Mouse (Mus musculus): ENCODE results near the gene Utp4. TPM values are rescaled to one million over a fixed set of nuclear protein-coding genes. Genes with fewer than 3 reads are reported as not detected.

The Utp4 gene
- total RNA-seq, 1 experiment, result 118 TPM

GRCm38 (mm10) chr8:106934226-106934977 is 41.0 kb downstream of the Utp4 start:
- Histone ChIP-seq H3K9ac (ENCODE audit: insufficient read depth, low read depth, low read length, poor library complexity, severe bottlenecking) (peak overlapping the region; percentile 16; the same call in 1 of the 2 replicates), H3K36me3 (ENCODE audit: control insufficient read depth, insufficient read depth, low read length, poor library complexity, severe bottlenecking) (no peaks in the 10 kb centered on the region), H3K9me3 (ENCODE audit: control insufficient read depth, insufficient read depth, low read depth, low read length) (no peaks in the 10 kb centered on the region), H3K27ac (ENCODE audit: insufficient read depth, low read depth, low read length, poor library complexity, severe bottlenecking) (peak overlapping the region; percentile 54; the same call in 1 of the 2 replicates), H3K4me3 (ENCODE audit: insufficient read depth in 1 of 2, low read depth in 1 of 2, low read length in 2 of 2, poor library complexity in 1 of 2, severe bottlenecking in 1 of 2) (peak overlapping the region in 1 of 2 experiments; percentile 6; a peak in 1 of 4 replicates), H3K4me1 (ENCODE audit: control insufficient read depth in 2 of 2, insufficient read depth in 2 of 2, low read length in 2 of 2, poor library complexity in 1 of 2) (peaks cover 12 to 15% of the 10 kb centered on the region in 2 experiments)
- no peak for DNase-seq (ENCODE audit: low read depth, low spot score)
- in situ Hi-C loops (cut with MboI; ENCODE audit: low sequenced_read_pairs in 2 of 2, unreplicated experiment in 2 of 2), result no loop called here
- TF ChIP-seq ZNF384 (IDR thresholded peaks at IDR 0.05; ENCODE audit: low read depth, low read length) (no peak), ZC3H11A (IDR thresholded peaks at IDR 0.05; ENCODE audit: borderline replicate concordance, low read depth, low read length) (no peak), MAFK (IDR thresholded peaks at IDR 0.05; ENCODE audit: insufficient read depth, low read depth, low read length) (no peak), HCFC1 (IDR thresholded peaks at IDR 0.05; ENCODE audit: borderline replicate concordance, insufficient read depth, low read length) (no peak), CHD2 (IDR thresholded peaks at IDR 0.05; ENCODE audit: low read depth, low read length) (no peak)

- Histone ChIP-seq H3K9me3 (ENCODE audit: control insufficient read depth, insufficient read depth, low read depth, low read length) (no peaks in the 10 kb centered on the region), H3K27ac (ENCODE audit: insufficient read depth, low read depth, low read length, poor library complexity, severe bottlenecking) (peak within 1 kb of the TSS; percentile 81; the same call in 1 of the 2 replicates), H3K4me1 (ENCODE audit: control insufficient read depth in 2 of 2, insufficient read depth in 2 of 2, low read length in 2 of 2, poor library complexity in 1 of 2) (peaks cover 18 to 19% of the 10 kb centered on the region in 2 experiments), H3K4me3 (ENCODE audit: insufficient read depth in 1 of 2, low read depth in 1 of 2, low read length in 2 of 2, poor library complexity in 1 of 2, severe bottlenecking in 1 of 2) (peak within 1 kb of the TSS; percentile 78 to 80), H3K9ac (ENCODE audit: insufficient read depth, low read depth, low read length, poor library complexity, severe bottlenecking) (peak within 1 kb of the TSS; percentile 77), H3K36me3 (ENCODE audit: control insufficient read depth, insufficient read depth, low read length, poor library complexity, severe bottlenecking) (no peaks in the 10 kb centered on the region)
- in situ Hi-C loops (cut with MboI; ENCODE audit: low sequenced_read_pairs in 2 of 2, unreplicated experiment in 2 of 2), result no loop called here
- peak; percentile 97 for DNase-seq (ENCODE audit: low read depth, low spot score)
- TF ChIP-seq ZC3H11A (IDR thresholded peaks at IDR 0.05; ENCODE audit: borderline replicate concordance, low read depth, low read length), result no peak
- 0 out of 2 replicates have a peak, but pooled peaks have one; percentile 10 for TF ChIP-seq HCFC1 (IDR thresholded peaks at IDR 0.05; ENCODE audit: borderline replicate concordance, insufficient read depth, low read length)
- no peak for TF ChIP-seq MAFK (IDR thresholded peaks at IDR 0.05; ENCODE audit: insufficient read depth, low read depth, low read length)
- peak; percentile 98 for TF ChIP-seq ZNF384 (IDR thresholded peaks at IDR 0.05; ENCODE audit: low read depth, low read length)
- TF ChIP-seq CHD2 (IDR thresholded peaks at IDR 0.05; ENCODE audit: low read depth, low read length), result no peak
These were observed 42.0 kb downstream of the Utp4 start, which contains the start of gene Sntb2 for GRCm38 (mm10) chr8:106935324-106935869. TSS of gene Sntb2 (plus strand) at chr8:106935750.

GRCm38 (mm10) chr8:106935899-106936477 is 42.6 kb downstream of the Utp4 start:
- no peak for DNase-seq (ENCODE audit: low read depth, low spot score)
- H3K27ac ChIP-seq (ENCODE audit: insufficient read depth, low read depth, low read length, poor library complexity, severe bottlenecking), result peak overlapping the region; percentile 72; the same call in 1 of the 2 replicates
- H3K4me1 ChIP-seq (ENCODE audit: control insufficient read depth in 2 of 2, insufficient read depth in 2 of 2, low read length in 2 of 2, poor library complexity in 1 of 2), result peaks cover 19% of the 10 kb centered on the region in 2 experiments

GRCm38 (mm10) chr8:106936478-106937051 is 43.1 kb downstream of the Utp4 start:
- H3K9me3 ChIP-seq (ENCODE audit: control insufficient read depth, insufficient read depth, low read depth, low read length), result no peaks in the 10 kb centered on the region
- H3K27ac ChIP-seq (ENCODE audit: insufficient read depth, low read depth, low read length, poor library complexity, severe bottlenecking), result no peak overlapping the region; the same call in 1 of the 2 replicates
- peak overlapping the region; percentile 78 to 80 for H3K4me3 ChIP-seq (ENCODE audit: insufficient read depth in 1 of 2, low read depth in 1 of 2, low read length in 2 of 2, poor library complexity in 1 of 2, severe bottlenecking in 1 of 2)
- in situ Hi-C loops (cut with MboI; ENCODE audit: low sequenced_read_pairs in 2 of 2, unreplicated experiment in 2 of 2), result no loop called here
- DNase-seq (ENCODE audit: low read depth, low spot score), result no peak
- peaks cover 19 to 20% of the 10 kb centered on the region in 2 experiments for H3K4me1 ChIP-seq (ENCODE audit: control insufficient read depth in 2 of 2, insufficient read depth in 2 of 2, low read length in 2 of 2, poor library complexity in 1 of 2)
- H3K36me3 ChIP-seq (ENCODE audit: control insufficient read depth, insufficient read depth, low read length, poor library complexity, severe bottlenecking), result no peaks in the 10 kb centered on the region
- TF ChIP-seq ZC3H11A (IDR thresholded peaks at IDR 0.05; ENCODE audit: borderline replicate concordance, low read depth, low read length), result no peak
- 0 out of 2 replicates have a peak, but pooled peaks have one; percentile 15 for TF ChIP-seq MAFK (IDR thresholded peaks at IDR 0.05; ENCODE audit: insufficient read depth, low read depth, low read length)
- H3K9ac ChIP-seq (ENCODE audit: insufficient read depth, low read depth, low read length, poor library complexity, severe bottlenecking), result peak overlapping the region; percentile 77

More at GRCm38 (mm10) chr8:106935899-106936477, 42.6 kb downstream of the Utp4 start:
- Histone ChIP-seq H3K9me3 (ENCODE audit: control insufficient read depth, insufficient read depth, low read depth, low read length) (no peaks in the 10 kb centered on the region), H3K9ac (ENCODE audit: insufficient read depth, low read depth, low read length, poor library complexity, severe bottlenecking) (peak overlapping the region; percentile 77), H3K4me3 (ENCODE audit: insufficient read depth in 1 of 2, low read depth in 1 of 2, low read length in 2 of 2, poor library complexity in 1 of 2, severe bottlenecking in 1 of 2) (peak overlapping the region; percentile 78 to 80), H3K36me3 (ENCODE audit: control insufficient read depth, insufficient read depth, low read length, poor library complexity, severe bottlenecking) (no peaks in the 10 kb centered on the region)
- in situ Hi-C loops (cut with MboI; ENCODE audit: low sequenced_read_pairs in 2 of 2, unreplicated experiment in 2 of 2), result no loop called here
- TF ChIP-seq HCFC1 (IDR thresholded peaks at IDR 0.05; ENCODE audit: borderline replicate concordance, insufficient read depth, low read length) (no peak), MAFK (IDR thresholded peaks at IDR 0.05; ENCODE audit: insufficient read depth, low read depth, low read length) (no peak), CHD2 (IDR thresholded peaks at IDR 0.05; ENCODE audit: low read depth, low read length) (no peak), ZC3H11A (IDR thresholded peaks at IDR 0.05; ENCODE audit: borderline replicate concordance, low read depth, low read length) (no peak)

All from ES-E14 (cell line).